Mouse (Mus musculus): ENCODE measurements around the gene Krt90.
A peak's percentile ranks its signal among the peaks of the same experiment; 100 is the strongest.
"Not testable (repeated sequence)": the region's sequence is repeated elsewhere in the genome, so short reads cannot be mapped to it uniquely, and the experiment has no call there.

The Krt90 gene

GRCm38 (mm10) chr15:101562850-101563249 is at the start of gene Krt90:
Gene Krt90, minus strand, starts transcription at chr15:101562950.
- DNase-seq: no peak

- no peak for DNase-seq
Observed at GRCm38 (mm10) chr15:101599123-101599522, 36.4 kb upstream of the Krt90 start.

GRCm38 (mm10) chr15:101588216-101588615 is 25.5 kb upstream of the Krt90 start:
- DNase-seq: no peak

GRCm38 (mm10) chr15:101584456-101584855 is 21.7 kb upstream of the Krt90 start:
- no peak for DNase-seq

GRCm38 (mm10) chr15:101583211-101583965 is 20.6 kb upstream of the Krt90 start:
- DNase-seq: no peak

GRCm38 (mm10) chr15:101581701-101582100 is 19.0 kb upstream of the Krt90 start:
- no peak for DNase-seq

- DNase-seq: no peak
Observed at GRCm38 (mm10) chr15:101575506-101575905, 12.8 kb upstream of the Krt90 start.

GRCm38 (mm10) chr15:101573796-101574345 is 11.1 kb upstream of the Krt90 start, which contains the start of gene Krt75:
Gene Krt75, minus strand, starts transcription at chr15:101573904.
- no peak for DNase-seq

- DNase-seq: no peak
Observed at GRCm38 (mm10) chr15:101567780-101568179, 5.0 kb upstream of the Krt90 start.

- no peak for DNase-seq
Observed at GRCm38 (mm10) chr15:101558034-101558646, 4.6 kb downstream of the Krt90 start.

- DNase-seq: peak; percentile 49
Observed at GRCm38 (mm10) chr15:101553169-101553568, 9.6 kb downstream of the Krt90 start.

GRCm38 (mm10) chr15:101552188-101552587 is 10.6 kb downstream of the Krt90 start:
- DNase-seq: no peak

GRCm38 (mm10) chr15:101550567-101550966 is 12.2 kb downstream of the Krt90 start, which contains the start of gene Krt82:
Gene Krt82, minus strand, starts transcription at chr15:101550667.
- DNase-seq: no peak

GRCm38 (mm10) chr15:101544478-101544877 is 18.3 kb downstream of the Krt90 start:
- no peak for DNase-seq

GRCm38 (mm10) chr15:101542543-101542942 is 20.2 kb downstream of the Krt90 start:
- DNase-seq: no peak

- no peak for DNase-seq
Observed at GRCm38 (mm10) chr15:101538580-101538900, 24.2 kb downstream of the Krt90 start.

GRCm38 (mm10) chr15:101537864-101538579 is 24.7 kb downstream of the Krt90 start:
- peak; percentile 11 for DNase-seq

- no peak for DNase-seq
Observed at GRCm38 (mm10) chr15:101536054-101536850, 26.5 kb downstream of the Krt90 start.

GRCm38 (mm10) chr15:101532720-101533119 is 30.0 kb downstream of the Krt90 start, which contains the start of gene Krt84:
Gene Krt84, minus strand, starts transcription at chr15:101532820.
- DNase-seq: no peak

GRCm38 (mm10) chr15:101522556-101523232 is 40.1 kb downstream of the Krt90 start:
- peak; percentile 10 for DNase-seq

- peak; percentile 82 for DNase-seq
Observed at GRCm38 (mm10) chr15:101519792-101520191, 43.0 kb downstream of the Krt90 start.

GRCm38 (mm10) chr15:101517161-101517560 is 45.6 kb downstream of the Krt90 start, which contains the start of gene Gm49425:
Gene Gm49425, minus strand, starts transcription at chr15:101517261.
- DNase-seq: not testable (repeated sequence)
